Mouse (Mus musculus) heart, adult 2 months (tissue): ENCODE data around the gene Rhbdl1.

ENCODE experiments used
- CTCF ChIP-seq: fragments of 200-600 bp; IDR thresholded peaks from 2 replicates; pipeline ENCODE4 v1.8.1; 2022; ENCODE audit warnings: antibody characterized with exemption, mild to moderate bottlenecking, moderate library complexity
- EP300 ChIP-seq: fragments of 200-500 bp; IDR thresholded peaks from 2 replicates; pipeline ENCODE4 v1.6.1; 2011; ENCODE audit warnings: low read depth, low read length, control low read depth; ENCODE audit not compliant: insufficient read depth
- POLR2A ChIP-seq: fragments of 200-500 bp; IDR thresholded peaks from 2 replicates; pipeline ENCODE4 v1.6.1; 2011; ENCODE audit warnings: mild to moderate bottlenecking, low read depth, low read length, control low read depth; ENCODE audit not compliant: insufficient read depth

DNA sequence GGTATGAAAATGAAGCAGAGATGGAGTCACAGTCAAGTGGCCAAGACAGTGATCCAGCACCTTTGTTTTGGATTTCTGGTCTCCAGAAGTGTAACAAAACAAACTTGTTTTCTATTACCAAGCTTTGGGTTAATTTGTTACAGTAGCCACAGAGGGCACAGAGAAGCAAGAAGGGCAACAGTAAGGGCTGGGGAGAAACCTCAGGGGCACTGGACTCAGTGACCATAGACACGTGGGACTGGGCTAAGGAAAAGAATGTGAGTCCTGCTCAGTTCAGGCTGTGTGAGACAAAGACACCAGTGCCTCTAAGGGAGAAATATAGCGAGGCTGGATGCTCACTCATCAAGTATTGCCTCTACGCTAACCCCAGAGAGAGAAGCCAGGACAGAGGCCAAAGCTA is 35.6 kb upstream of the Rhbdl1 start:
- no peak for TF ChIP-seq CTCF
- TF ChIP-seq POLR2A, result no peak
- no peak for TF ChIP-seq EP300
